Mouse (Mus musculus) lung, embryonic 14.5 days (tissue): ENCODE data around the gene Upk3bl. TPM values are rescaled to one million over a fixed set of nuclear protein-coding genes. Genes with fewer than 3 reads are reported as not detected.

Source experiments
- ATAC-seq: fragments of 200-750 bp; cut with Nextera tagmentation; 2 replicates; pipeline ENCODE4 v1.8.0; 2017; ENCODE audit warnings: mild to moderate bottlenecking, moderate TSS enrichment, moderate library complexity; ENCODE audit not compliant: insufficient read depth
- DNase-seq: peaks from one replicate; pipeline ENCODE4 v3.0.0-alpha.2; 2015
- H3K27ac ChIP-seq: fragments of 300-500 bp; sonication (generic); 2 replicates; pipeline ENCODE4 v1.5.1; 2014; ENCODE audit warnings: low read depth, mild to moderate bottlenecking, moderate library complexity
- H3K27me3 ChIP-seq: fragments of 300-500 bp; sonication (generic); 2 replicates; pipeline ENCODE4 v1.6.1; 2014; ENCODE audit warnings: low read length, control low read depth; ENCODE audit not compliant: insufficient read depth
- H3K36me3 ChIP-seq: fragments of 300-500 bp; sonication (generic); 2 replicates; pipeline ENCODE4 v1.6.1; 2014; ENCODE audit warnings: control low read depth; ENCODE audit not compliant: insufficient read depth
- H3K4me1 ChIP-seq: fragments of 300-500 bp; sonication (generic); 2 replicates; pipeline ENCODE4 v1.6.1; 2014; ENCODE audit warnings: antibody characterized with exemption, control low read depth; ENCODE audit not compliant: insufficient read depth
- H3K4me2 ChIP-seq: fragments of 300-500 bp; sonication (generic); 2 replicates; pipeline ENCODE4 v1.6.1; 2014; ENCODE audit warnings: mild to moderate bottlenecking
- H3K4me3 ChIP-seq: fragments of 300-500 bp; sonication (generic); 2 replicates; pipeline ENCODE4 v1.5.1; 2014; ENCODE audit warnings: low read depth, low read length
- H3K9ac ChIP-seq: fragments of 300-500 bp; sonication (generic); 2 replicates; pipeline ENCODE4 v1.6.1; 2014
- H3K9me3 ChIP-seq: fragments of 300-500 bp; sonication (generic); 2 replicates; pipeline ENCODE4 v1.6.1; 2016; ENCODE audit warnings: low read depth, low read length, control low read depth
- CTCF ChIP-seq: IDR thresholded peaks from 2 replicates; pipeline ENCODE4 v1.5.1; 2016; ENCODE audit warnings: antibody characterized with exemption, low read depth
- WGBS: fragments of 180-500 bp; shearing (Covaris S2); extraction: QIAGEN DNeasy Blood & Tissue Kit; methylation state at CpG from one replicate; pipeline ENCODE4 v1.1.7; 2014; 5-methylcytosine and 5-hydroxymethylcytosine counted together
- polyA plus RNA-seq: library from polyadenylated mRNA; unstranded; fragments of >200 nt; fragmentation: Nextera tagmentation; extraction: Ambion mirVana; gene quantifications from 2 replicates; pipeline ENCODE4 v1.2.1, GENCODE M21; 2014

Gene Upk3bl
- polyA plus RNA-seq, 1 experiment from 2014 or later, result 1.5 TPM

DNA sequence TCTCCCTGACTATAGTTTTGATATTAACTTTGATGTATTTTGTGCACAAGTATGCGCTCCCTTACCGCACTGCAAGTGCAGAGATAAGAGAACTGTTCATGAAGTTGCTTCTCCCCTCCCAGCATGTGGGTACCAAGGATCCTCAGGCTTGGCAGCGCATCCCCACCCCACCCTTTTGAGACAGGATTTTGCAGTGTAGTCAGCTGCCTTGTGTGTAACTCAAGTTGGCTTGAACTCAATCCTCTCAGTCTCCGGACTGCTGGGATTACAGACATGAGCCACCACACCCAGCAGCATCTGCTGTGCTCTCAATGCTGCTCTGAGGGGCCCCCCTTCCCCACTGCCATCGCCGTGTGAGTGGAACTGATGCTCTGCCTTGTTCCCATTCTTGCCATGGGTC lies 37.0 kb upstream of the Upk3bl start:
- 81% methylated on average over 6 of the region's 6 CpGs for WGBS
- Histone ChIP-seq H3K4me3 (no peak overlapping the region), H3K4me2 (no peak overlapping the region), H3K27me3 (no peaks in the 10 kb centered on the region), H3K9ac (no peak overlapping the region), H3K9me3 (no peaks in the 10 kb centered on the region), H3K4me1 (no peaks in the 10 kb centered on the region), H3K36me3 (peaks cover 15% of the 10 kb centered on the region; the same call in 1 of the 2 replicates), H3K27ac (no peak overlapping the region)
- TF ChIP-seq CTCF, result no peak
- ATAC-seq (no peak), DNase-seq (no peak)

GRCm38 (mm10) chr5:136018726-136019125 lies 35.6 kb upstream of the Upk3bl start:
- ATAC-seq (no peak), DNase-seq (no peak)
- Histone ChIP-seq H3K27ac (no peak overlapping the region), H3K9me3 (no peaks in the 10 kb centered on the region), H3K27me3 (no peaks in the 10 kb centered on the region), H3K36me3 (0 out of 2 replicates have a peak, but pooled peaks cover 9% of the 10 kb centered on the region), H3K4me1 (no peaks in the 10 kb centered on the region), H3K4me3 (no peak overlapping the region), H3K4me2 (no peak overlapping the region), H3K9ac (no peak overlapping the region)
- WGBS, result 73% methylated on average over 2 of the region's 2 CpGs
- no peak for TF ChIP-seq CTCF

DNA sequence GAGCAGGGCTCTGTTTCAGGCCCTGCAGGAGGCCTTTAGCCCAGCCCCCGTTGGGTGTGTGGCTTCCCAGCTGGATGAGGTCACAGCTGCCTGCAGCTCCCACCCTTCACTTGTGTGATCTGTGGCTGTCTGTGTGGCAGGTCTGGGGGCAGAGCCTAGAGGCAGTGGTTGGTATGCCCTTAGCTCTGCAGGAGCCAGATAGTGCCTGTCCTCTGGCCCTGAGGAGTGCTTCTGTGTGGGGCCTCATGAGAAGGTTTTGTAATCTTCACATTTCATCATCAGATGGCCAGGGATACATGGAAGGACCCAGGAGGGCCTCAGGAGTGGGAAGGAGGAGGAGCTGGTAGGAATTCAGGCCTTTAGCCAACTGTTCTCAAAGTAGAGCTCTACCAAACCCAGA lies 34.4 kb upstream of the Upk3bl start:
- ATAC-seq (peak; percentile 42; the same call in 1 of the 2 replicates), DNase-seq (no peak)
- 18% methylated on average over 1 of the region's 1 CpGs for WGBS
- Histone ChIP-seq H3K9me3 (no peaks in the 10 kb centered on the region), H3K4me1 (no peaks in the 10 kb centered on the region), H3K27ac (no peak overlapping the region), H3K4me2 (no peak overlapping the region), H3K4me3 (no peak overlapping the region), H3K36me3 (0 out of 2 replicates have a peak, but pooled peaks cover 3% of the 10 kb centered on the region), H3K27me3 (no peaks in the 10 kb centered on the region), H3K9ac (no peak overlapping the region)
- TF ChIP-seq CTCF, result no peak

GRCm38 (mm10) chr5:136025712-136026111 lies 28.6 kb upstream of the Upk3bl start:
- Histone ChIP-seq H3K27ac (no peak overlapping the region), H3K4me1 (no peaks in the 10 kb centered on the region), H3K36me3 (peaks cover 21% of the 10 kb centered on the region), H3K4me3 (no peak overlapping the region), H3K9me3 (no peaks in the 10 kb centered on the region), H3K27me3 (no peaks in the 10 kb centered on the region), H3K4me2 (no peak overlapping the region), H3K9ac (no peak overlapping the region)
- no peak for ATAC-seq
- no peak for DNase-seq
- TF ChIP-seq CTCF, result no peak
- 77% methylated on average over 3 of the region's 3 CpGs for WGBS

GRCm38 (mm10) chr5:136026859-136027258 lies 27.4 kb upstream of the Upk3bl start:
- no peaks in the 10 kb centered on the region for H3K9me3 ChIP-seq
- no peak for TF ChIP-seq CTCF
- H3K36me3 ChIP-seq, result peaks cover 32% of the 10 kb centered on the region
- no peak overlapping the region for H3K27ac ChIP-seq
- H3K4me1 ChIP-seq, result no peaks in the 10 kb centered on the region
- no peaks in the 10 kb centered on the region for H3K27me3 ChIP-seq
- 90% methylated on average over 9 of the region's 9 CpGs for WGBS
- ATAC-seq, result no peak
- no peak for DNase-seq
- H3K9ac ChIP-seq, result no peak overlapping the region
- no peak overlapping the region for H3K4me3 ChIP-seq
- no peak overlapping the region for H3K4me2 ChIP-seq

DNA sequence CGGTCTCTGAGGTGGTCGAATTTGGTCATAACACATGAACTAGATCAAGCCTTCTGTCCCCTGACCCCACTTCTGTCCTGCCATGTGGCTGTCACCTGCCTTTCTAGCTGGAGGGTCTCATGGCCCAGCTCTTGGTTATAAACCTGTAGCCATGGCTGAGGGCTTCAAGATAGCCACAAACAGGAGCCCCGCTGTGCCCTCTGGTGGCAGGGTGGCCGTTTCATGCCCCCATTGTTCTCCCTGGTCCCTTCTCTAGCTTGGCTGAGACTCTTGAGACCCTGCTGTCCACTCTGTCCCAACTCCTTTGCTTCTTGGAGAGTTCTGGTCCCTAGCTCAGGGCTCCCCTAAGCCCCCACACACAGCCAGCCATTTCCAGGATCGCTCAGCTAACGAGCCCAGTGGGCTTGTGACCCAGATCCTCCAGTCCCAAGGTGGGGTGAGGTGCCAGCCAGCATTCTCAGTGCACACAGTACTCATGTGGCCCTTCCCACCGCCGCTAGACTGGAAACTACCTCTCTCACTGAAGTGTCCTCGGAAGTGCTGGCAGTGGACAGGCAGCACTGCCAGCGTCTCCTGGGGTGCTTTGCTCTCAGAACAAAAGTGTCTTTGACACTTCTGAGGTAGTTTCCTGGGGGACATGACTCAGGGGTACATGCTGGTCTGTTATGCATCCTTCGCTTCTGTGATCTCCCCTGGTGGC lies 26.5 kb upstream of the Upk3bl start:
- ATAC-seq, result no peak
- H3K36me3 ChIP-seq, result peaks cover 41% of the 10 kb centered on the region
- H3K4me1 ChIP-seq, result no peaks in the 10 kb centered on the region
- no peaks in the 10 kb centered on the region for H3K9me3 ChIP-seq
- no peak overlapping the region for H3K27ac ChIP-seq
- 75% methylated on average over 11 of the region's 11 CpGs for WGBS
- no peak overlapping the region for H3K4me2 ChIP-seq
- H3K9ac ChIP-seq, result no peak overlapping the region
- TF ChIP-seq CTCF, result 0 out of 2 replicates have a peak, but pooled peaks have one; percentile 24
- no peak overlapping the region for H3K4me3 ChIP-seq
- DNase-seq, result no peak
- H3K27me3 ChIP-seq, result no peaks in the 10 kb centered on the region

GRCm38 (mm10) chr5:136034868-136035267 lies 19.4 kb upstream of the Upk3bl start:
- H3K27me3 ChIP-seq, result no peaks in the 10 kb centered on the region
- no peak for ATAC-seq
- DNase-seq, result no peak
- no peaks in the 10 kb centered on the region for H3K9me3 ChIP-seq
- H3K9ac ChIP-seq, result no peak overlapping the region
- 79% methylated on average over 4 of the region's 4 CpGs for WGBS
- H3K27ac ChIP-seq, result no peak overlapping the region
- H3K4me1 ChIP-seq, result no peaks in the 10 kb centered on the region
- no peak overlapping the region for H3K4me3 ChIP-seq
- peaks cover 29% of the 10 kb centered on the region for H3K36me3 ChIP-seq
- TF ChIP-seq CTCF, result no peak
- no peak overlapping the region for H3K4me2 ChIP-seq
